Mouse (Mus musculus) brain, embryonic 18.5 days (tissue): Measurements from ENCODE around the gene Phykpl.

ENCODE experiments used
- DNase-seq: peaks from one replicate; pipeline ENCODE4 v3.0.0-alpha.2; 2012; ENCODE audit warnings: low read depth, low spot score

Phykpl gene

DNA sequence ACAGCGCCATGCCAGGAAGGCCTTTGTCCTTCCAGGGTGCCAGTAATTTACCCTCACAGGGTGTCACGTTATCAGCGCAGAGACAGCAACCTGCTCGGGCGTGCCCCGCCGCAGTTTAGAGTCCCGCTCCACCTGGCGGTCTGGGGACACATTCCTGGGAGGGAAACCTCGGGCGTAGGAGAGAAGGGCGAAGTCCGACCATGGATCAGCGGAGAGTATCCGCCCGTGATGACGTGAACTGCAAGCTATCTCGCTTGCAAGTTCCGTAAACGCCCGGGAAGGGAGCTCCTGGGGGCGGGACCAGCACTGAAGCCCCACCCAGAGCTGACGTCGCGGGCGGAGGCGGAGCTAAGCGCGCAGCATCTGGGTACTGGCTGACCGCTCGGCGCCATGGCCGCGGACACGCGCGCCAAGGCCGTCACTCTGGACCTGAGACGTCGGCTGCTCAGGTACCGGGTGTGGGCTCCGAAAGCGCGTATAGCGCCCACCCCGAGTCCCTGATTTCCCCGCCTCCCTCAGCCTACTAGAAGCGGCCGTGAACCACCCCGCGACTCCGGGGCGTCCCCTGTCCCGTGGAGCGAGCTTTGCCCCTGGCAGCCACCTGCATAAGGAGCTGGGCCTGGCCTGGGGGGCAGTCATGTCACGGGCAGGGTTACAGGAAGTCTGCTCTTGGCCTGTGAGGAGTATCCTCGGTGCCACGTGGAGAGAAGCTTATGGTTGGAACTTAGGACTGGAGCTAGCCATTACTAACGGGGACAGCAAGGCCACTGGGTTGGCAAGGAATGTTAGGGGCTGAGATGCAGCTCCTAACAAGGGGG is at the start of gene Phykpl:
Gene Phykpl, plus strand, starts transcription at position 327 of the 818 bp plus-strand sequence.
- DNase-seq, result peak; percentile 88

DNA sequence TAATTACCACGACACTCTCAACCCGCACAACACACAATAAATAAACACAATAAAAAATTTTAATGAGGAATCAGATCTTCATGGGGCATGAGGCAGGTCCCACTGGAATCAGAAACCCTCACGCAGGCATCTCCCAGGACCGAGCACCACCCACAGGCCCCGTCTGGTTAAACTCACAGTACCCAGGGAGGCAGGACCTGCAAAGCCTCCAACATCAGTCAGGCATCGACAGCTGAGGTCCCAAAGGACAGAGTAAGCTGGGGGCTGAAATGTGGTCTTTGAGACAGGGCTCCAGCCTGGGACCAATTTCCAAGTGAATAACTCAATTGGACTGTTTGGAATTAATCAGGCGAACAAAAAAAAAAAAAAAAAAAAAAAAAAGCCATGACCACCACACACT is 46.2 kb upstream of the Phykpl start:
- DNase-seq, result no peak

DNA sequence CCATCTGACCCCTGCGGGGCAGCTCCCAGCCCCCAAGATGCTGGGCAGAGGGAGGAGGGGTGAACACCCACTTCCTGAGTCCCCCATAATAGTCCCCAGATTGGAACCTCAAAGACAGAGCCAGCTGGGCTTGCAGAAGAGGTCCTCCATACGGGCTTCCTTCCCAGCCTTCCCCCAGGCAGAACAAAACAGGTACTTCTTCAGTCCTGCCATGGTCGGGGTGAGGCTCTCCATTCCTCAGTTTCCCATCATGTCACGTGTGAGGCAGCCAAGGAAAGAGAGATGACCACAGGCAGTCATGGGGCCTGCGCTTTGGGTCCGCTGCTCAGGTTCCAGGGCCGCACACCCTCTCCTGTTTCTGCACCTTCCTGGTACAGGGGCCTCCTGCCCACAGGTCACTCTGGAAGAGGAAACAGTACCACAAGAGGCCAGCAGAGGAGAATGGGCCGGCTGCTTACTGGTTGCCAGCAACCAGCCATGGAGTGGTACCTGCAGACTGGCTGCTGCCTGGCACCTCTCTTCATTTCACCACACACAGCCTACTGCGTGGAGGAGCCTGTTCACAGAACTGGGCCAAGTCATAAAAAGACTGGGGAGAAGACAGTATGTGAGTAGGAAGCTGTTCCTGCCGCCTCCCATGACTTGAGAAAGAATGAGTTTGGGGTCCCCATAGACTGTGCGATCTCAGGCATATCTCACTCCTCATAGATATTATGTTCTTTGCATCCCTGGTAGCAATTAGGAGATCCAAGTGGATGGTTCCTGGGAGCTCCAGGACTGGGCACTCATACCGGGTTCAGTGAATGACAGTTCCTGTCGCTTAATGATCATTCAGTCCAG is 45.4 kb upstream of the Phykpl start:
- DNase-seq, result no peak

DNA sequence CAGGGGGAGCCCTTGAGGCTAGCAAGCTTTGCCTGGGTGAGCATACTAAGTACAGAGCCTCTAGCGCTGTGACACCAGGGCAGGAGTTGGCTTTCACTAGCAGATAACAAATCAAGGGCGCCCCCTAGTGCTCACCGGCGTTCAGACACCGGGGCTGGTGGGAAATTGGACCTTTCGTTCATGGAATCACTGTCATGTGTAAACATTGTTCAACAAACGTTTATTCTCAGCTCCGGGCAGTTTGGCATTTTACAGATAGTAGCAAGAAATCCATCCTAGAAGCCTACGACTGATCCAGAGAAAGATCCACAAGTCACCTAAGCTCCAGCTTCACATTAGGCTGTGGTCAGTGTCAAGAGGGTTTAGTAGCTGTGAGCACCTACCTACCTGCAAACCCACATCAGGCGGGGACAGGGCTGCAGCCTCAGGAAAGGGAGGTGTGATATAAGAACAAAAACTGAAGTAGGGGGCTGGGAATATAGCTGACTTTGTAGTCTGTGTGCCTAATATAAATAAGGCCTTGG is 44.7 kb upstream of the Phykpl start:
- DNase-seq, result peak; percentile 75

DNA sequence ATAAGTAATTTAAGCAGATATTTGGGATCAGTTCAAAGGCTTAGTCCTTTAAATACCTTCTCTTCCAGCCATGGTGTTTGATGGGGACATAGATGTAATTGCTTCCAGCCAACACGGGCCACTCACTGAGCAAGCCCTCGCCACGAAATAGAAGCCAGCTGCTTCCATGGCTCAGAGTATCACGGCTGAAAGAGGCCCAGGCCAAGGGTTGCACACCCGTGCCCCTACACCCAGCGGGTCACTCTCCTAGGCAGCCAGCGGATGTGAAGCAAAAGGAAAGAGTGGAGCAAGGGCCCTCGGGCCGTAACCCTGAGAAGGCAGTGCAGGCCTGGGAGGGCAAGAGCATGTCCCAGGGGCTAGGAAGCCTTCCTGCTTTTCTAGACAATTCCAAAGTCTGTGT is 42.1 kb upstream of the Phykpl start:
- no peak for DNase-seq

DNA sequence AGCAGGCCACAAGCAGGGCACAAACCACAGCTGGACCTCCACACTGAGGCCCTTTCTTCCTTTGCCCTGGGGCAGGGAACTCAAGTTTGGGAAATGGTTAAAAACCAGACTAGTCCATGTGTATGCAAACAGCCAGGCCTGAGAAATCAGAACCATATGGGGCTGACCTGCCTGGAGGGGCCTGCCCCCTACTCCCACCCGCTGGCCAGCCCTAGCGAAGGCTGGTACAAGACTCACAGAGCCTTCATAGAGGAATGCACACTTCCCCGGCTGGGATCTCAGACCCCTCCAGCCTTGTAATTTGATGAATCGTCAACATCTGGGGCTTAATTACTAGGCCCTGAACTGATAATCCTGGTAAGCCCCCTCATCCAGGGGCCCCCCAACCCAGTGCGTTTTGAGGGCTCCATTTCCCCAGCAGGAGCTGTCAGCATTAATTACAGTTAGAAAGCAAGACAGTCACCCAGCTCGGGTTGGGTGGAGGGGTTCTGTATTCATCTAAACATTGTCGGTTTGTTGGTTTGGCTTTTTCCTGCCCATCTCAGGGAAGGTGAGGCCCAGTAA is 41.0 kb upstream of the Phykpl start:
- no peak for DNase-seq

DNA sequence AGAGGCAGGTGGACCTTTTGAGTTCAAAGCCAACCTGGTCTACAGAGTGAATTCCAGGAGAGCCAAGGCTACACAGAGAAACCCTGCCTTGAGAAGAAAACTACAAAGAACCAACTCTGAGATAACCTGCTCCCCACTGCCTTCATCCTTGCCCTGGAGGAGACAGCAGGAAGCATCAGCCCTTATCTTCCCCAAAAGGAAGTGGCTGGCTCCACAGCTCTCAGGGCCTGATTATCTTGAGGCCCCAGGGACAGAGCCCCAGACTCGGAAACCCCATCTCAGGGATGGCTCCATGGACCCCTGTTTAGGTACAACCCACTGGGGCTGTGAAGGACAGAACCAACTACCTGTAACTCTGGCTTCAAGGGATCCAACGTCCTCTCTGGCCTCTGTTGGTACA is 40.1 kb upstream of the Phykpl start:
- DNase-seq, result no peak

DNA sequence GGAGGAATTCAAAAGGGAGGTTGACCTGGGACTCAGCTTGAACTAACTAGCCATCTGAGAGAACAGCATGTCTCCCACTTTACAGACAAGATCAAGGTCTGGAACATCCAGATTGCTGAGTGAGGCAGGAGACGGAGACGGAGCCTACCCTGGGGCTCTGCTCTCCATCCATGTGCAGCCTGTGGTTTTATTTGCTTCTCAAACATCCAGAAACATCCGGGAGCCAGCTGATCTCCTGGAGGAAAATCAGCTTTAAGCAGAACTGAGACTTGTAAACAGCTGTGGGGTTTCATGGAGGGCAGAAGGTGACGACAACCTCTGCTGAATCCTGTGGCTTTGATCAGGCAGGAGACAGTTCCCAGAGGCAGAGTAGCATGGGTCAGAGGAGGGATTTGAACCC is 38.7 kb upstream of the Phykpl start:
- DNase-seq, result no peak

DNA sequence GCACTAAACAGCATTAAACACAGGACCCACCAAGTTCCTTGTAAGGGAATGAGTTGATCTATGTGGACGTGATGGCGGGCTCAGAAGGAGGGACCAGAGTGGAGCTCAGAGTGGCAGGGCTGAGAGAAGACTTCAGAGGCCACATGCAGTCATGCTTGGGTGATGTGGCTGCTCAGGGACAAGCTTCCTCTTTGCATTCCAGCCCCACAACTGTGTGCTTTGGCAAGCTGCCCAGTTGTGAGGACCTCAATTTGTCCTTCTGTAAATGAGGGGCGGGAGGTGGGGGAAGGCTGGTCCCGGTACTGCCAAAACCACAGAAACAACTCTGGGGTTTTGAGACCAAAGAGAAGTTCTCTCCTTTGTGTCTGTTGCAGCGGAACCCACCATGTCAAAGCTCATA is 33.3 kb upstream of the Phykpl start:
- DNase-seq, result no peak

DNA sequence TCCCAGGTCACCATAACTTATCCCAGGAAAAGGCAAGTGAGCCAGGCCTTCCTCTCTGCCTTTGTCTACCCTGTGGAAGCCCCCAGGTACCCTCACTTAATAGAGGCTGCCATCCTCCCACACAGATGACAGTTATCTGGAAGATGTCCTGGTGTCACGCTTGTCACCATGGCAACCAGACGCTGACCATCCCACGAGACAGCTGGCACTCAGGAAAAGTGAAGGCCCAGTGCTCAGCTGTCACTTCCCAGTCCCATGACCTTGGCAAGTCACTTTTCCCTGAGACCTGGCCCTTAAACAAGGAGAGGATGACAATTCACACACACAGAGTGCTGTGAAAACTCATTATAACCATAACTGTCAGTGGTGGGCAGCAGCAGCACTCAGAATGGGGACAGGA is 32.5 kb upstream of the Phykpl start:
- no peak for DNase-seq

DNA sequence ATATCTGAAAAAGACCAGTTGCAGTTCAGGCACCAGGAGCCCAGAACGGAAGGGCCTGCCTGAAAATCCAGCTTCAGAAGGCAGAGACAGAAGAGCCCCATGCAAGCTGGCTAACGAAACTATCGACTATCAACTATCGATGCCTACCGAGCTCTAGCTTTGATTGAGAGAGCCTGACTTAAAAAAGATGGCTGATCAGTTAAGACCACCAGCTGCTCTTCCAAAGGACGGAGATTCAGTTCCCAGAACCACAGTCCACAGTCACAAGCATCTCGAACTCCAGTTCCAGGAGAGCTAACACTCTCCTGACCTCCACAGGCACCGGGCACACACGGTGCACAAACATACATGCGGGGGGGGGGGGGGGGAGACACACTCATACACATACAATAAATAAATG is 30.0 kb upstream of the Phykpl start:
- no peak for DNase-seq

DNA sequence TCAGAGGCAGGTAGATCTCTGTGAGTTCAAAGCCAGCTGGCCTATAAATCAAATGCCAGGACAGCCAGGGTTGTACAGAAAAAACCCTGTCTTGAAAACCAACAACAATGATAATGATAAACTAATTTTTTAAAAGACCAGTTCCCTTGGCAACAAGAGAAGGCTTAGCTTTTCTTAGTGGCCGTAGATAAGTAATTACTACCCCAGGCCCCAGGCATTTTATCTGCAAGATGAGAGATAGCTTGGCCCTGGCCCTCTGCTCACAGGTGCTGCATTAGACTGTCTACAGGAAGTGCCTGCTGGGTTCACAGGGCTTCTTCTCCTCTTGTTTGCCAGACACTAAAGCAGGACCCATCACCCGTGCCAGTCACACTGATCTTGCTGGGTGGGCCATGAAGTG is 29.5 kb upstream of the Phykpl start:
- DNase-seq, result no peak

DNA sequence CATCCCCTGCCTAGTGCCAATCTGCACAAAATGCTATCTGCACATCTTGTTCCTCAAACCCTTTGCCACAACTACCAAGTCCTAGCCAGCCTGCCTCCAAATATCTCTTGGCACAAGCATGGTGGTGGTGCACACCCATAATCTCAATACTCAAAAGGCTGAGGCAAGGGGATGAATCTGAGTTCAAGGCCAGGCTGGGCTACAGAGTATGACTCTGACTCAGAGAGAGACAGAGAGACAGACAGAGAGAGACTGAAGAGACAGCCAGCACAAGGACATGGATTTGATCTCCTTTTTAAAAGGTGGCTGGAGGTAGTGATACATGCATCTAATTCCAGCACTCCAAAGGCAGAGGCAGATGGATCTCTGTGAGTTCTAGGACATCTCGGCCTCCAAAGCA is 21.3 kb upstream of the Phykpl start:
- no peak for DNase-seq

DNA sequence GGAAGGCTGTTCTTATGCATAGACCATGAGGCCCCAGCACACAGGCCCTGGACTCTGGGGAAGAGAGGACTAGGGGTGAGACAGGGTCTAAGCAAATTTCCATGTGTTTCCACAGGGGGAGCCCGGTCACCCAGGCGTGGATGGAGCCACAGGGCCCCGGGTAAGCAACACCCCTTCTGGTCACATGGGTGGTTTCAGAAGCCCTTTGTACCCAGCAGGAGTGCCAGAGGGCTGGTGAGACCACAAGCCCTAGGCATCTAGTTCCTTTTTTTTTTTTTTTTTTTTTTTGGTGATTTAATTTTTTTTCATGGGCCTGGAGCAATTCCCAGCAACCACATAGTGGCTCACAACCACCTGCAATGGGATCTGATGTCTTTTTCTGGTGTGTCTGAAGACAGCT is 19.5 kb upstream of the Phykpl start:
- DNase-seq, result no peak

DNA sequence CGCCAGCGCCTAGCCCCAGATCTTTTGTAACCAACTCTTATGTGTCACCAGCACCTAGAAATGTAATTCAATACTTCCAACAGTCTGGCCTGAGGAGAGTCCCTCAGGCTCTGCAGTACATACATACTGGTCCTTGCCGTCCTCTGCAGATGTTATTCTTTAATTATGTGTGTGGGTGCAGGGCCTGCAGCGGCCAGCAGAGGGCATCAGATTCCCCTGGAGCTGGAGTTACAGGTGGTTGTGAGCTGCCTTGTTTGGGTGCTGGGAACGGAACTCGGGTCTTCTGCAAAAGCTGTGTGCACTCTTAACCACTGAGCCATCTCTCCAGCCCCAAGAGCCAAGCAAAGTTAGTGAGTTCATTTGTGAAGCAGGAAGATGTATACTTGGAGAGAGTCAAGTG is 18.6 kb upstream of the Phykpl start:
- no peak for DNase-seq

DNA sequence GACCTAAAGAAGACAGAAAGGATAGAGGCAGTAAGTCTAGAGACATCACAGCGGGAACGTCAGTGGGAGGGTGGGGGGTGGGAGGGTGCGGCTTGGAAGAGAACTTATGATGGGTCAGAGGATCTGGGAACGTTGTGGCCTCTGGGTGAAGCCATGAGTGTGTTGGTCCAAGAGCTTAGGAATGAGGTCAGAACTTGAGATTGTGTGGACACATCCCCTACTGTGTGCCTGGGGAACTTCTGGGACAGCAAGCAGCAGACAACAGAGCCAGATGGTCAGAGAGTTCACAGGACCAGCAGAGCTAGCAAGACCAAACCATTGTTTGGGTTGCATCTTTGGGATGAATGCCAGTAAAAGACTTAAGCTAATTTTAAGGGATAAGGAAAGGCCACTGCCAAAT is 15.8 kb upstream of the Phykpl start:
- no peak for DNase-seq

DNA sequence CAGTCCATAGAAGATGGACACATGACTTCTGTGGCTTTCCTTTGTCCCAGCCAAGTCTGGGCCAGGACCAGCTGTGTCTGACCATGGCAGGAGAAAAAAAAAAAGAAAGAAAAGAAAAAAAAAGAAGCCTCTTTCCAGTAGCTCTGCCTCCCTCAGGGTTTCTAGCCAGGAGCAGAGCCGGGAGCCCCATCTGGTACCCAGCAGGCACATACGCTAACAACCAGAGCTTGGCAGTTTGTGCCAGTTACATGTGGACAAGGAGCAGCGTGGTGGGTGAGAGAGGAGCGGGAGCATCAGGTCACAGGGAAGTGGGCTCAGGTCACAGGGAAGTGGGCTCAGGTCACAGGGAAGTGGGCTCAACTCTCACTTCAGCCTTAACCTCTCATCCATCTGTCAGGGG is 8.1 kb upstream of the Phykpl start:
- DNase-seq, result no peak

DNA sequence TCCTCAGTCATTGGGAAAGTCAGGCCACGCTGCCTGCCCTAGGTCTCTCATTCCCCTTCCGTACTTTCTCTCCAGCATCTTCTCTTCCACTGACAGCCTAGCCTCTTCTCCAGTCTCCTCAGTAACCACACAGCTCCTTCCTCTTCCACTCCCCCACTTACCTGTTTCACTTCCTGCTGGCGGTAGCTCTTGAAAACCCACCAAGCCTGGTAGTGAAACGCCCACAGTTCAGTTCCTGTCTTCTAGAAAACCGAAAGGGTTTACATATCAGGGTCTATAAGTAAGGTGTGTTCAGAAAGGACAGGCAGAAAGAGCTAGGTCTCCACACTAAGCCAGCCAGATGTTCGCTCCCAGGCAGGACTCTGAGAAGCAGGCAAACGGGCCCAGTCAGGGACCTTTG is 7.0 kb upstream of the Phykpl start:
- DNase-seq, result no peak

DNA sequence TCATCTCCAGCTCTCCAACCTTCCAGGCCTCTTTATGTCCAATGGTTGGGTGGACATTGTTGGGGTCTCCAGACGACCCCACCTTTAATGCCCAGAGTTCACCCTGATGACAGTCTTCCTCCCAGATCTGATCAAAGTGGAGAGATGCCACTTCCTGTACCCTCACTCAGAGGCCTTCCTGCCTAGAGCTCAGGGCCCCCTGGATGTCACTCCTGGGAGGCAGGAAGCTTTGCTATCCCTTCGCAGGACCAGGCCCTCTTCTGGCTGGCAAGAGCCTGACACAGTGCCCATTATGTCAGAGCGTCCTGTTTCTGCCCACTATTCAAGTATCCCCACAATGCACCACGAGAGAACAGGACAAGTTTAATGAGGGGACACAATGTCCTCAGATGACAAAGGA is 5.5 kb upstream of the Phykpl start:
- no peak for DNase-seq

DNA sequence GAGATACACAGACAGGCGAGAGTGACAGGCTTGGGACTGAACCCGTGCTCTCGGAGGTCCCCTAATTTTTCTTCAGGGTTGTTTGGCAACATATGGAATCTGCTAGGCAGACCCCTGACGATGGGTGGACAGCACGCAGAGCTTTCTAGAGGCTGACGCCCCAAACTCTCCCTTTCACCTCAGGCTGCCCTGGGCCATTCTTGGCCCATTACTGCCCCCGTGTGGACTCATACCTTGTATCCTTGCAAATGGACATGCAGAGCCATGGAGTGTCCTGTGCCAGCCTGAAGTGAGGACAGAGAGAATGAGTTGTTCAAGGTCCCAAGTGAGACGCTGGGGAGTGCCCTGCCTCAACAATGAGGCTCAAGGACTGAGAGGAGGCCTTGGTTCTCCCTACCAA is 1.8 kb upstream of the Phykpl start:
- DNase-seq, result no peak

DNA sequence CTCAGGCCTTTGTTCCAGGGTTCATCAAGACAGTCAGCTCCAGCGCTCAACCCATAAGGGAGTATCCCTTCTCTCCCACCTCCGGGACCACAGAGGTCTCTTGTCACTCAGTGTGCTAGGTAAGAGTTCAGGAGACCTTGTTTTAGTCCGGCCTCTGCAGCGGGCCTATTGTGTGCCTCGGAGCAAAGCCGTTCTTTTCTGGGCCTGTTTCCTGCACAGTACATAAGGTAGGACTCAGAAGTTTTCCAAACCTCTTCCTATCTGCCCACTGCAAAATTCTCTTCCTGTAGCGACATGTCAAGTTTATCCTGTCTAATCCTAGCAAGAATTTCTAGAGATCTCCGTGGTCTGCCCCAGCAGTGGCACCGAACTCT is 513 bp upstream of the Phykpl start:
- DNase-seq, result no peak

DNA sequence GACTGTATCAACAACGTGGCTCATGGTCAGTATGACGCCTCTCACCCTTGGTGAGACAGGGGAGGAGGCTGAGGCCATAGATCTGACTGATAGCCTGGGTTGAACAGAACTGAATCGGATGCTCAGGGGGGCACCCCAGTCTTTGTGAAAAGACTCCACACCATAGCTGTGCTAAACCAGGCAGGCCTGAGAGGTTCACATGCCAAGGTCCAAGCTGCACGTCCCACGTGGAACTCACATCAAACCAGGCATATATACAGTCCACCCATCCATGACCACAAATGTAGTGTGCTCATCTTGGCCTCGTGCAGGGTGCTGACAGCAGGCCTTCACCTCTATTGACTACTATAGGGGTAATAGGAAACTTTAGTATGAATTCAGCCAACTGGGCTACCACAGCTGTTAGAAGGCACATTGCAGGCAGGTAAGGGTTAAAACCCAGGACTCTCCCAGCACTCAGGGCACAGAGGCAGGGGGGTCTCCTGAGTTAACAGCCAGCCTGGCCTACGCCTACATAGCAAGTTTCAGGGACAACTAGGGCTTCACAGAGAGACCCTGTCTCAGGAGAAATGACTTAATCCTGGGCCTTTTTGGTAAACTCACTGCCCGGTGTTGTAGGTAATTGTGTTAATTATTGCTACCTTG is 1.2 kb downstream of the Phykpl start:
- no peak for DNase-seq
